Comparison of ENCODE assay signal across 25 mouse cellular contexts in the genomic region with DNA sequence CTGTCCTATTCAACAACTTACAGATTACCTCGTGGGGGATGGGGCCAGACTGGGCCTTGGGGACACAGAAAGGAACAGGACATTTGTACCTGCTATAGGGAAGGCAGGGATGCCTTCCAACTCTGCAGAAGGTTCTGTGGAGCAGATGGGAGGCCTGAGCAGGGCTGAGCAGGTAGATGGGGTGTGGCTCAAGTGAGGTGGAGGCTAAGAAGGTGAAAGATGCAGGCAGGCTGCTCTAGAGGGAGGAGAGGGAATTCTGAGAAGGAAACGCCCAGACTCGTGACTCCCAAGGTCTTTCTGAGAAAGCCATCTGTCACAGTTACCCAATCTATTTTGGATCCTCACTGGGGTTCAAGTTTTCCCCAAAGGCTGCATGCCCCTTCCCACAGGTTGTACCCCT. TPM values are rescaled to one million over a fixed set of nuclear protein-coding genes. Genes with fewer than 3 reads are reported as not detected.
DNase-seq lines count a peak whose midpoint lies in the region; ATAC-seq and TF ChIP-seq lines count a peak whose summit lies in the region.
"Had no signal": no experiment of that assay in that cellular context is flagged by ENCODE, and none has a peak within 500 bp of the region (broad histone marks: within the 10 kb centered on the region; RNA-seq: fewer than 3 reads in every experiment).

No protein-coding gene starts in this region.

- WGBS in embryonic facial prominence, embryonic 14.5 days = 63% methylated on average over 3 of the region's 3 CpGs
- 79% methylated on average over 3 of the region's 3 CpGs for WGBS in embryonic facial prominence, embryonic 10.5 days
- 56% methylated on average over 3 of the region's 3 CpGs for WGBS in liver, embryonic 11.5 days
- WGBS in liver, postnatal 0 days (ENCODE audit: insufficient replicate concordance) = 61% methylated on average over 3 of the region's 3 CpGs
- 57% methylated on average over 3 of the region's 3 CpGs for WGBS in stomach, postnatal 0 days

- no peak overlapping the region for H3K4me2 ChIP-seq in embryonic facial prominence, embryonic 14.5 days (ENCODE audit: low read depth, low read length)
- no peak overlapping the region for H3K4me2 ChIP-seq in liver, embryonic 11.5 days
- no peak overlapping the region for H3K4me2 ChIP-seq in liver, postnatal 0 days (ENCODE audit: low read depth, low read length)
- no peak overlapping the region for H3K4me2 ChIP-seq in stomach, postnatal 0 days (replicated peaks; ENCODE audit: low read depth)
- H3K4me2 ChIP-seq: embryonic facial prominence, embryonic 13.5 days; forebrain, embryonic 13.5 days; forebrain, embryonic 15.5 days had no signal

- DNase-seq in embryonic facial prominence, embryonic 14.5 days (ENCODE audit: low spot score) = no peak
- no peak for DNase-seq in embryonic facial prominence, embryonic 10.5 days (ENCODE audit: low spot score)
- DNase-seq in liver, embryonic 11.5 days (ENCODE audit: low spot score) = peak; percentile 25
- no peak for DNase-seq in liver, postnatal 0 days
- peak; percentile 44 for DNase-seq in ES-CJ7 (ENCODE audit: low read depth, low spot score)
- DNase-seq in stomach, postnatal 0 days (ENCODE audit: low spot score) = no peak
- no peak for DNase-seq in embryo, embryonic 9.5 days (ENCODE audit: extremely low spot score)
- no peak for DNase-seq in kidney, postnatal 4 days
- DNase-seq: adrenal gland, postnatal 10 days; adrenal gland, postnatal 25 days; B cell, adult 2 months; cerebellum, adult 11 months; cerebellum, adult 18-20 months; cerebellum, adult 8-10 months; cerebellum, adult 9-11 months; cerebellum, postnatal 14 days; cerebellum, postnatal 36 days; embryo, embryonic 11 days; forebrain, postnatal 0 days had no signal

- no peaks in the 10 kb centered on the region for H3K9me3 ChIP-seq in embryonic facial prominence, embryonic 14.5 days (ENCODE audit: control insufficient read depth, low read length)
- H3K9me3 ChIP-seq in embryonic facial prominence, embryonic 10.5 days = no peaks in the 10 kb centered on the region
- H3K9me3 ChIP-seq in liver, embryonic 11.5 days (ENCODE audit: control insufficient read depth, low read length) = no peaks in the 10 kb centered on the region
- no peaks in the 10 kb centered on the region for H3K9me3 ChIP-seq in liver, postnatal 0 days (ENCODE audit: low read length)
- H3K9me3 ChIP-seq in stomach, postnatal 0 days (ENCODE audit: control insufficient read depth, low read length) = no peaks in the 10 kb centered on the region
- H3K9me3 ChIP-seq: embryonic facial prominence, embryonic 13.5 days; forebrain, embryonic 13.5 days; forebrain, embryonic 15.5 days had no signal

- no peaks in the 10 kb centered on the region for H3K36me3 ChIP-seq in embryonic facial prominence, embryonic 14.5 days (ENCODE audit: control insufficient read depth, insufficient read depth, low read length)
- no peaks in the 10 kb centered on the region for H3K36me3 ChIP-seq in embryonic facial prominence, embryonic 10.5 days (replicated peaks)
- no peaks in the 10 kb centered on the region for H3K36me3 ChIP-seq in liver, embryonic 11.5 days (ENCODE audit: control insufficient read depth, insufficient read depth, low read length)
- no peaks in the 10 kb centered on the region for H3K36me3 ChIP-seq in liver, postnatal 0 days (replicated peaks; ENCODE audit: insufficient read depth, low read length)
- no peaks in the 10 kb centered on the region for H3K36me3 ChIP-seq in stomach, postnatal 0 days (ENCODE audit: control insufficient read depth, insufficient read depth, low read length)
- H3K36me3 ChIP-seq: embryonic facial prominence, embryonic 13.5 days; forebrain, embryonic 15.5 days had no signal

- peak; percentile 15; the same call in 1 of the 2 replicates for ATAC-seq in embryonic facial prominence, embryonic 14.5 days (ENCODE audit: low read depth)
- no peak for ATAC-seq in liver, embryonic 11.5 days (replicated peaks; ENCODE audit: low FRiP score)
- no peak for ATAC-seq in liver, postnatal 0 days
- peak; percentile 49; the same call in 1 of the 2 replicates for ATAC-seq in stomach, postnatal 0 days (ENCODE audit: low FRiP score, low TSS enrichment)
- ATAC-seq: activated CD4-positive, CD25-positive, alpha-beta regulatory T cell, adult 4 months; CD4-positive, CD25-positive, alpha-beta regulatory T cell, adult 4 months; forebrain, embryonic 13.5 days; forebrain, embryonic 15.5 days; forebrain, postnatal 0 days had no signal

- TF ChIP-seq CTCF in liver, postnatal 0 days (IDR thresholded peaks at IDR 0.05; ENCODE audit: low read depth) = no peak
- TF ChIP-seq CTCF in stomach, postnatal 0 days (IDR thresholded peaks at IDR 0.05; ENCODE audit: low read depth) = no peak

- no peaks in the 10 kb centered on the region for H3K4me1 ChIP-seq in embryonic facial prominence, embryonic 14.5 days (ENCODE audit: control insufficient read depth, insufficient read depth, low read length)
- 0 out of 2 replicates have a peak, but pooled peaks cover 3% of the 10 kb centered on the region for H3K4me1 ChIP-seq in embryonic facial prominence, embryonic 10.5 days
- H3K4me1 ChIP-seq in liver, embryonic 11.5 days (replicated peaks; ENCODE audit: control insufficient read depth, insufficient read depth, low read length) = no peaks in the 10 kb centered on the region
- no peaks in the 10 kb centered on the region for H3K4me1 ChIP-seq in liver, postnatal 0 days (ENCODE audit: insufficient read depth)
- no peaks in the 10 kb centered on the region for H3K4me1 ChIP-seq in stomach, postnatal 0 days (replicated peaks; ENCODE audit: control insufficient read depth, insufficient read depth)

- H3K4me3 ChIP-seq in embryonic facial prominence, embryonic 14.5 days (ENCODE audit: low read depth, low read length) = no peak overlapping the region
- no peak overlapping the region for H3K4me3 ChIP-seq in embryonic facial prominence, embryonic 10.5 days
- no peak overlapping the region for H3K4me3 ChIP-seq in liver, embryonic 11.5 days (ENCODE audit: low read depth, low read length)
- H3K4me3 ChIP-seq in liver, postnatal 0 days (ENCODE audit: low read depth, low read length) = no peak overlapping the region
- no peak overlapping the region for H3K4me3 ChIP-seq in stomach, postnatal 0 days (ENCODE audit: low read depth, low read length)
- H3K4me3 ChIP-seq: embryonic facial prominence, embryonic 13.5 days; forebrain, embryonic 13.5 days; forebrain, embryonic 15.5 days had no signal

- H3K27ac ChIP-seq in embryonic facial prominence, embryonic 14.5 days (replicated peaks; ENCODE audit: low read depth, low read length) = no peak overlapping the region
- H3K27ac ChIP-seq in embryonic facial prominence, embryonic 10.5 days (replicated peaks) = no peak overlapping the region
- no peak overlapping the region for H3K27ac ChIP-seq in liver, embryonic 11.5 days (ENCODE audit: low read depth, low read length)
- H3K27ac ChIP-seq in liver, postnatal 0 days (ENCODE audit: low read depth) = no peak overlapping the region
- no peak overlapping the region for H3K27ac ChIP-seq in stomach, postnatal 0 days (replicated peaks)
- H3K27ac ChIP-seq: embryonic facial prominence, embryonic 13.5 days; forebrain, embryonic 13.5 days; forebrain, embryonic 15.5 days had no signal

- TF ChIP-seq EP300 in liver, postnatal 0 days (IDR thresholded peaks at IDR 0.05; ENCODE audit: low read depth) = no peak
- TF ChIP-seq EP300 in stomach, postnatal 0 days (optimal IDR thresholded peaks at IDR 0.05) = no peak

- H3K9ac ChIP-seq in embryonic facial prominence, embryonic 14.5 days (ENCODE audit: low read depth, low read length) = no peak overlapping the region
- no peak overlapping the region for H3K9ac ChIP-seq in liver, embryonic 11.5 days (ENCODE audit: low read depth, low read length)
- H3K9ac ChIP-seq in liver, postnatal 0 days (replicated peaks) = no peak overlapping the region
- no peak overlapping the region for H3K9ac ChIP-seq in stomach, postnatal 0 days (ENCODE audit: low read length)
- H3K9ac ChIP-seq: embryonic facial prominence, embryonic 13.5 days; forebrain, embryonic 13.5 days; forebrain, embryonic 15.5 days; forebrain, postnatal 0 days had no signal

- no peaks in the 10 kb centered on the region for H3K27me3 ChIP-seq in embryonic facial prominence, embryonic 14.5 days (replicated peaks; ENCODE audit: control insufficient read depth, insufficient read depth, low read length)
- no peaks in the 10 kb centered on the region for H3K27me3 ChIP-seq in embryonic facial prominence, embryonic 10.5 days (replicated peaks; ENCODE audit: low read depth, poor library complexity, severe bottlenecking)
- H3K27me3 ChIP-seq in liver, embryonic 11.5 days (replicated peaks; ENCODE audit: control insufficient read depth, insufficient read depth, low read length) = no peaks in the 10 kb centered on the region
- H3K27me3 ChIP-seq in liver, postnatal 0 days (ENCODE audit: insufficient read depth, low read length) = no peaks in the 10 kb centered on the region
- H3K27me3 ChIP-seq in stomach, postnatal 0 days (ENCODE audit: control insufficient read depth, insufficient read depth, low read length) = no peaks in the 10 kb centered on the region
- H3K27me3 ChIP-seq: CH12.LX; embryonic facial prominence, embryonic 13.5 days; forebrain, embryonic 13.5 days; forebrain, embryonic 15.5 days had no signal

RNA-seq across cellular contexts. Expression of a gene that starts 34.1 kb away (rescaled TPM):
- polyA plus RNA-seq in embryonic facial prominence, embryonic 14.5 days (2014; fragmentation: Nextera tagmentation; extraction: Ambion mirVana) = 13.0 and 13.4 TPM in 2 replicates
- polyA plus RNA-seq in embryonic facial prominence, embryonic 10.5 days (2016; fragmentation: Nextera tagmentation; extraction: Ambion mirVana) = 6.1 and 7.7 TPM in 2 replicates
- polyA plus RNA-seq in liver, embryonic 11.5 days (2014; fragmentation: Nextera tagmentation; extraction: Ambion mirVana) = 3.3 and 3.9 TPM in 2 replicates
- 0.75 and 0.78 TPM in 2 replicates for polyA plus RNA-seq in liver, postnatal 0 days (2015; fragmentation: Nextera tagmentation; extraction: Ambion mirVana)
- polyA plus RNA-seq in stomach, postnatal 0 days (2015; fragmentation: Nextera tagmentation; extraction: Ambion mirVana) = 2.9 and 3.6 TPM in 2 replicates

Comparison
In these comparisons a context has a peak if more than half of its experiments do, and no peak if none do; other contexts are left out.
1. DNase-seq: peak in liver, embryonic 11.5 days (single experiment) and ES-CJ7 (single experiment); none in embryonic facial prominence, embryonic 14.5 days (single experiment), embryonic facial prominence, embryonic 10.5 days (single experiment), liver, postnatal 0 days (single experiment), stomach, postnatal 0 days (single experiment), embryo, embryonic 9.5 days (single experiment) and kidney, postnatal 4 days (0 of 2).
2. ATAC-seq: peak in embryonic facial prominence, embryonic 14.5 days (single experiment) and stomach, postnatal 0 days (single experiment); none in liver, embryonic 11.5 days (single experiment) and liver, postnatal 0 days (single experiment).